Mouse (Mus musculus) stomach, postnatal 0 days (tissue): ENCODE data around the gene Sema5a.

Experiments
- CTCF ChIP-seq: IDR thresholded peaks from 2 replicates; pipeline ENCODE4 v1.5.1; 2016; ENCODE audit warnings: antibody characterized with exemption, low read depth, mild to moderate bottlenecking, moderate library complexity
- EP300 ChIP-seq: optimal IDR thresholded peaks from 2 replicates; pipeline ENCODE3; 2016; ENCODE audit warnings: antibody characterized with exemption

DNA sequence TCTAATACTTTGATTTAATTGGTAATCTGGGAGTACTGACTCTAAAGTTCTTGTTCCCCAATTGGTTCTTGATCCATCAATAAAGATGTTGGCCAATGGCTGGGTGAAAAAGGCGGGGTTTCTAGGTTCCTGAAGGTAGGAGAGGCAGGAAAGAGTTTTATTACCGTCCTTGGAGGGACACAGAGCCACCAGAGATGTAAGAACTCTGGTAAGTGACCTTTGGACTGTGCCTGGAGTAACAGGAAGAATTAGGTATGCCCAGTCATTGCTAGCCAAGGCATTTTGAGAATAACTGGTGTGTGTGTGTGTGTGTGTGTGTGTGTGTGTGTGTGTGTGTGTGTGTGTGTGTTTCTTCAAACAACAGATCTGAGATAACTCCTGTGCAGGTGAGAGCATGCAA lies 330.6 kb downstream of the Sema5a start:
- TF ChIP-seq CTCF: no peak
- no peak for TF ChIP-seq EP300
